ENCODE assay signal across 11 mouse cellular contexts in the genomic region with DNA sequence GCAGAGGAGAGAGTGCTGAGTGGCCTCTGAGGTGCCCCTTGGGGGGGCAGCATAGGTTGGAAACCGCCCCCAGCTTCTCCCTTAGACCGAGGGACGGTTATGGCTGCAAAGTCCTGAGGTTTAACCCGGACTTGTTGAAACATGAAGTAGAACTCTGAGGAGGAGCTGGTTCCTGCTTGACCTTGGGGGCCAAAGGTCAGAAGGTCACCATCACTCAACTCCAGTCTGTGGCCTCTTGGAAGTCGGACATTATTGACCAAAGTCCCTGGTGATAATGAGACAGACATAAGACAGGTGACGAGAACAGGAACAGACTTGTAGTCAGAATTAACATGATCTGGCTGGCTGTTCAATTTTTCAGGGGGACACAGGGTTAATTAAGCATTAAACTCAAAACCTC. TPM values are rescaled to one million over a fixed set of nuclear protein-coding genes. Genes with fewer than 3 reads are reported as not detected.
DNase-seq lines count a peak whose midpoint lies in the region; ATAC-seq and TF ChIP-seq lines count a peak whose summit lies in the region.
"Had no signal": no experiment of that assay in that cellular context is flagged by ENCODE, and none has a peak within 500 bp of the region (broad histone marks: within the 10 kb centered on the region; RNA-seq: fewer than 3 reads in every experiment).

No protein-coding gene starts in this region.

- peaks cover 5% of the 10 kb centered on the region; the same call in 1 of the 2 replicates for H3K79me2 ChIP-seq in CH12.LX (replicated peaks; ENCODE audit: control insufficient read depth, extremely low read depth, insufficient read depth, poor library complexity, severe bottlenecking)

- no peak overlapping the region for H3K4me3 ChIP-seq in forebrain, embryonic 11.5 days (ENCODE audit: low read depth, low read length)
- H3K4me3 ChIP-seq in forebrain, postnatal 0 days (ENCODE audit: low read depth, low read length): no peak overlapping the region
- no peak overlapping the region for H3K4me3 ChIP-seq in CH12.LX (replicated peaks in 1 of 3; ENCODE audit: low read depth in 2 of 3, low read length in 2 of 3, poor library complexity in 1 of 3)
- H3K4me3 ChIP-seq in forebrain, embryonic 12.5 days (replicated peaks): 0 out of 2 replicates have a peak overlapping the region, but pooled peaks have one; percentile 2
- H3K4me3 ChIP-seq in liver, embryonic 13.5 days (replicated peaks): peak overlapping the region; percentile 79

- TF ChIP-seq RAD21 in CH12.LX (IDR thresholded peaks at IDR 0.05; ENCODE audit: low read depth, low read length): no peak

- H3K4me1 ChIP-seq in forebrain, embryonic 11.5 days (replicated peaks; ENCODE audit: control insufficient read depth, insufficient read depth, low read length): peaks cover 18% of the 10 kb centered on the region
- no peaks in the 10 kb centered on the region; the same call in 1 of the 2 replicates for H3K4me1 ChIP-seq in forebrain, postnatal 0 days (ENCODE audit: insufficient read depth)
- peaks cover 7 to 40% of the 10 kb centered on the region in 2 experiments; a peak in 3 of 4 replicates for H3K4me1 ChIP-seq in CH12.LX (ENCODE audit: control insufficient read depth in 1 of 2, insufficient read depth in 2 of 2)
- peaks cover 35% of the 10 kb centered on the region for H3K4me1 ChIP-seq in forebrain, embryonic 12.5 days
- H3K4me1 ChIP-seq in liver, embryonic 13.5 days (replicated peaks): peaks cover 43% of the 10 kb centered on the region

- H3K27ac ChIP-seq in forebrain, embryonic 11.5 days (ENCODE audit: low read depth, low read length): no peak overlapping the region
- no peak overlapping the region for H3K27ac ChIP-seq in forebrain, postnatal 0 days (ENCODE audit: low read depth, low read length)
- no peak overlapping the region for H3K27ac ChIP-seq in CH12.LX (ENCODE audit: insufficient read depth, low read depth)
- no peak overlapping the region for H3K27ac ChIP-seq in forebrain, embryonic 12.5 days
- no peak overlapping the region for H3K27ac ChIP-seq in liver, embryonic 13.5 days

- no peaks in the 10 kb centered on the region for H3K9me3 ChIP-seq in forebrain, embryonic 11.5 days (ENCODE audit: control insufficient read depth, low read length)
- H3K9me3 ChIP-seq in forebrain, postnatal 0 days (ENCODE audit: low read length): no peaks in the 10 kb centered on the region
- no peaks in the 10 kb centered on the region for H3K9me3 ChIP-seq in CH12.LX (replicated peaks; ENCODE audit: low read length)
- no peaks in the 10 kb centered on the region for H3K9me3 ChIP-seq in forebrain, embryonic 12.5 days
- H3K9me3 ChIP-seq in liver, embryonic 13.5 days (replicated peaks): no peaks in the 10 kb centered on the region

- no peak for ATAC-seq in forebrain, embryonic 11.5 days (replicated peaks; ENCODE audit: low FRiP score)
- ATAC-seq in forebrain, postnatal 0 days: no peak
- no peak for ATAC-seq in forebrain, embryonic 12.5 days (ENCODE audit: low FRiP score)
- no peak for ATAC-seq in liver, embryonic 13.5 days (ENCODE audit: low read depth)

- H3K27me3 ChIP-seq in forebrain, embryonic 11.5 days (ENCODE audit: control insufficient read depth, insufficient read depth, low read length): no peaks in the 10 kb centered on the region
- H3K27me3 ChIP-seq in forebrain, postnatal 0 days (ENCODE audit: insufficient read depth, low read length): no peaks in the 10 kb centered on the region
- H3K27me3 ChIP-seq in CH12.LX (replicated peaks): no peaks in the 10 kb centered on the region
- H3K27me3 ChIP-seq in forebrain, embryonic 12.5 days: 0 out of 2 replicates have a peak, but pooled peaks cover 1% of the 10 kb centered on the region
- peaks cover 2% of the 10 kb centered on the region; the same call in 1 of the 2 replicates for H3K27me3 ChIP-seq in liver, embryonic 13.5 days

- no peak for TF ChIP-seq POLR2A in CH12.LX (IDR thresholded peaks at IDR 0.05; ENCODE audit: low read depth, low read length)

- DNase-seq in forebrain, embryonic 11.5 days (ENCODE audit: low spot score): no peak
- no peak for DNase-seq in forebrain, postnatal 0 days
- DNase-seq in CH12.LX (ENCODE audit: extremely low read depth): no peak
- DNase-seq in liver, embryonic 13.5 days: no peak
- no peak for DNase-seq in adrenal gland, postnatal 10 days
- no peak for DNase-seq in right cerebral cortex, postnatal 36 days (ENCODE audit: low spot score in 2 of 2)
- no peak for DNase-seq in spleen, postnatal 36 days (ENCODE audit: low spot score in 2 of 2)
- DNase-seq: adrenal gland, postnatal 25 days; B cell, adult 2 months had no signal

- H3K36me3 ChIP-seq in forebrain, embryonic 11.5 days (ENCODE audit: control insufficient read depth, insufficient read depth, low read length): no peaks in the 10 kb centered on the region
- H3K36me3 ChIP-seq in forebrain, postnatal 0 days (ENCODE audit: insufficient read depth): no peaks in the 10 kb centered on the region
- peaks cover 9 to 40% of the 10 kb centered on the region in 2 experiments for H3K36me3 ChIP-seq in CH12.LX (replicated peaks in 1 of 2; ENCODE audit: control insufficient read depth in 1 of 2, insufficient read depth in 1 of 2, low read length in 1 of 2)
- peaks cover 10% of the 10 kb centered on the region for H3K36me3 ChIP-seq in forebrain, embryonic 12.5 days (replicated peaks)
- peaks cover 27% of the 10 kb centered on the region for H3K36me3 ChIP-seq in liver, embryonic 13.5 days

- dilution Hi-C loops in CH12.LX (cut with MboI; ENCODE audit: extremely low pct_ligation_motif_present, extremely low pct_unique_long_range_greater_than_20kb, low sequenced_read_pairs): no loop called here

- whole genome bisulfite sequencing in forebrain, embryonic 11.5 days: 69% methylated on average over 6 of the region's 6 CpGs
- WGBS in forebrain, postnatal 0 days: 75% methylated on average over 6 of the region's 6 CpGs
- WGBS in forebrain, embryonic 12.5 days: 72% methylated on average over 6 of the region's 6 CpGs
- 77% methylated on average over 6 of the region's 6 CpGs for WGBS in liver, embryonic 13.5 days (ENCODE audit: insufficient replicate concordance)

- no peak for TF ChIP-seq CTCF in forebrain, postnatal 0 days (IDR thresholded peaks at IDR 0.05; ENCODE audit: low read depth)
- no peak for TF ChIP-seq CTCF in CH12.LX (conservative IDR thresholded peaks at IDR 0.05 in 1 of 2, IDR thresholded peaks at IDR 0.05 in 1 of 2; ENCODE audit: low read depth in 2 of 2, low read length in 2 of 2)

- no peak for TF ChIP-seq EP300 in CH12.LX (IDR thresholded peaks at IDR 0.05; ENCODE audit: low read length)

- in situ Hi-C loops in CH12.LX (cut with MboI; ENCODE audit: low pct_ligation_motif_present, low pct_unique_long_range_greater_than_20kb, low sequenced_read_pairs): loop anchor here (5.0 kb wide), 1 partner anchor 38 kb away; a partner anchor contains a TSS

- H3K9ac ChIP-seq in forebrain, embryonic 11.5 days (ENCODE audit: low read length): peak overlapping the region; percentile 61
- no peak overlapping the region for H3K9ac ChIP-seq in forebrain, postnatal 0 days
- H3K9ac ChIP-seq in CH12.LX (ENCODE audit: insufficient read depth, low read depth): peak overlapping the region; percentile 71; the same call in 1 of the 2 replicates
- H3K9ac ChIP-seq in forebrain, embryonic 12.5 days: peak overlapping the region; percentile 9; the same call in 1 of the 2 replicates
- H3K9ac ChIP-seq in liver, embryonic 13.5 days: peak overlapping the region; percentile 85

- H3K4me2 ChIP-seq in forebrain, embryonic 11.5 days (ENCODE audit: low read depth, low read length, severe bottlenecking): peak overlapping the region; percentile 62; the same call in 1 of the 2 replicates
- no peak overlapping the region for H3K4me2 ChIP-seq in forebrain, postnatal 0 days (ENCODE audit: low read depth)
- H3K4me2 ChIP-seq in CH12.LX (ENCODE audit: insufficient read depth, low read depth, poor library complexity, severe bottlenecking): peak overlapping the region; percentile 77
- H3K4me2 ChIP-seq in forebrain, embryonic 12.5 days: peak overlapping the region; percentile 77
- peak overlapping the region; percentile 89 for H3K4me2 ChIP-seq in liver, embryonic 13.5 days

RNA-seq across cellular contexts. Expression of a gene that starts 1.9 kb away (rescaled TPM):
- 58.4 and 59.4 TPM in 2 replicates for polyA plus RNA-seq in forebrain, embryonic 11.5 days (2014; fragmentation: Nextera tagmentation; extraction: Ambion mirVana)
- 10.7 and 20.8 TPM in 2 replicates for total RNA-seq in forebrain, postnatal 0 days (2014; rRNA removed)
- polyA plus RNA-seq in forebrain, postnatal 0 days (2015; fragmentation: Nextera tagmentation; extraction: Ambion mirVana): 10.8 and 11.8 TPM in 2 replicates
- total RNA-seq in CH12.LX (2012; rRNA removed) (37.7 and 46.0 TPM in 2 replicates), CH12.LX (2014; rRNA removed) (35.3 and 38.4 TPM in 2 replicates)
- polyA plus RNA-seq in CH12.LX (2012; ENCODE audit: insufficient read length, low read depth): 25.3 and 29.7 TPM in 2 replicates
- polyA plus RNA-seq in forebrain, embryonic 12.5 days (2016; fragmentation: Nextera tagmentation; extraction: Ambion mirVana): 53.4 and 59.0 TPM in 2 replicates
- 44.3 and 50.4 TPM in 2 replicates for polyA plus RNA-seq in liver, embryonic 13.5 days (2015; fragmentation: Nextera tagmentation; extraction: Ambion mirVana)
- 10 to 100 TPM; 20.3 to 25.1 TPM for total RNA-seq in adrenal gland, postnatal 10 days (2021)

RNA-seq across cellular contexts. Expression of a gene that starts 2.1 kb away (rescaled TPM):
- 17.7 and 18.2 TPM in 2 replicates for polyA plus RNA-seq in forebrain, embryonic 11.5 days (2014; fragmentation: Nextera tagmentation; extraction: Ambion mirVana)
- total RNA-seq in forebrain, postnatal 0 days (2014; rRNA removed): 5.6 and 9.6 TPM in 2 replicates
- 2.5 and 3.2 TPM in 2 replicates for polyA plus RNA-seq in forebrain, postnatal 0 days (2015; fragmentation: Nextera tagmentation; extraction: Ambion mirVana)
- total RNA-seq in CH12.LX (2012; rRNA removed): 11.5 and 13.0 TPM in 2 replicates
- 5.2 and 8.0 TPM in 2 replicates for total RNA-seq in CH12.LX (2014; rRNA removed)
- 11.3 and 12.7 TPM in 2 replicates for polyA plus RNA-seq in CH12.LX (2012; ENCODE audit: insufficient read length, low read depth)
- 19.0 and 19.1 TPM in 2 replicates for polyA plus RNA-seq in forebrain, embryonic 12.5 days (2016; fragmentation: Nextera tagmentation; extraction: Ambion mirVana)
- 7.5 and 8.8 TPM in 2 replicates for polyA plus RNA-seq in liver, embryonic 13.5 days (2015; fragmentation: Nextera tagmentation; extraction: Ambion mirVana)
- 10 to 100 TPM in 1 of 2 experiments, 1 to 10 TPM in 1; 9.9 to 15.8 TPM for total RNA-seq in adrenal gland, postnatal 10 days (2021)

RNA-seq across cellular contexts. Expression of a gene that starts 8.9 kb away (rescaled TPM):
- not detected in 2 replicates for polyA plus RNA-seq in forebrain, embryonic 11.5 days (2014; fragmentation: Nextera tagmentation; extraction: Ambion mirVana)
- not detected in 2 replicates for total RNA-seq in forebrain, postnatal 0 days (2014; rRNA removed)
- polyA plus RNA-seq in forebrain, postnatal 0 days (2015; fragmentation: Nextera tagmentation; extraction: Ambion mirVana): not detected in 2 replicates
- 0.13 and 0.17 TPM in 2 replicates for total RNA-seq in CH12.LX (2012; rRNA removed)
- total RNA-seq in CH12.LX (2014; rRNA removed): not detected in 2 replicates
- 0.38 TPM in 1 of 2 replicates, not detected in the other for polyA plus RNA-seq in CH12.LX (2012; ENCODE audit: insufficient read length, low read depth)
- 0.14 TPM in 1 of 2 replicates, not detected in the other for polyA plus RNA-seq in forebrain, embryonic 12.5 days (2016; fragmentation: Nextera tagmentation; extraction: Ambion mirVana)
- polyA plus RNA-seq in liver, embryonic 13.5 days (2015; fragmentation: Nextera tagmentation; extraction: Ambion mirVana): not detected in 2 replicates
- under 1 TPM; 0.18 to 0.64 TPM for total RNA-seq in adrenal gland, postnatal 10 days (2021)

RNA-seq across cellular contexts. Expression of a gene that starts 18.2 kb away (rescaled TPM):
- polyA plus RNA-seq in forebrain, embryonic 11.5 days (2014; fragmentation: Nextera tagmentation; extraction: Ambion mirVana): 1.3 and 1.4 TPM in 2 replicates
- total RNA-seq in forebrain, postnatal 0 days (2014; rRNA removed): 0.54 and 0.76 TPM in 2 replicates
- polyA plus RNA-seq in forebrain, postnatal 0 days (2015; fragmentation: Nextera tagmentation; extraction: Ambion mirVana): 0.29 and 0.31 TPM in 2 replicates
- total RNA-seq in CH12.LX (2012; rRNA removed): not detected in 2 replicates
- not detected in 2 replicates for total RNA-seq in CH12.LX (2014; rRNA removed)
- 0.27 and 0.59 TPM in 2 replicates for polyA plus RNA-seq in CH12.LX (2012; ENCODE audit: insufficient read length, low read depth)
- polyA plus RNA-seq in forebrain, embryonic 12.5 days (2016; fragmentation: Nextera tagmentation; extraction: Ambion mirVana): 1.1 and 1.5 TPM in 2 replicates
- 0.12 and 0.27 TPM in 2 replicates for polyA plus RNA-seq in liver, embryonic 13.5 days (2015; fragmentation: Nextera tagmentation; extraction: Ambion mirVana)
- total RNA-seq in adrenal gland, postnatal 10 days (2021): not detected
- total RNA-seq: adrenal gland, postnatal 25 days; megakaryocyte, adult 5-6 weeks had no signal

RNA-seq across cellular contexts. Expression of a gene that starts 37.2 kb away (rescaled TPM):
- polyA plus RNA-seq in forebrain, embryonic 11.5 days (2014; fragmentation: Nextera tagmentation; extraction: Ambion mirVana): not detected in 2 replicates
- 0.43 TPM in 1 of 2 replicates, not detected in the other for total RNA-seq in forebrain, postnatal 0 days (2014; rRNA removed)
- 0.18 and 0.20 TPM in 2 replicates for polyA plus RNA-seq in forebrain, postnatal 0 days (2015; fragmentation: Nextera tagmentation; extraction: Ambion mirVana)
- total RNA-seq in CH12.LX (2012; rRNA removed) (0.46 and 0.76 TPM in 2 replicates), CH12.LX (2014; rRNA removed) (0.08 and 0.17 TPM in 2 replicates)
- polyA plus RNA-seq in CH12.LX (2012; ENCODE audit: insufficient read length, low read depth): 1.3 and 1.4 TPM in 2 replicates
- not detected in 2 replicates for polyA plus RNA-seq in forebrain, embryonic 12.5 days (2016; fragmentation: Nextera tagmentation; extraction: Ambion mirVana)
- not detected in 2 replicates for polyA plus RNA-seq in liver, embryonic 13.5 days (2015; fragmentation: Nextera tagmentation; extraction: Ambion mirVana)
- total RNA-seq in adrenal gland, postnatal 10 days (2021): under 1 TPM; 0.24 to 0.30 TPM
- total RNA-seq: megakaryocyte, adult 5-6 weeks had no signal

Comparison
In these comparisons a context has a peak if more than half of its experiments do, and no peak if none do; other contexts are left out.
1. H3K4me3 ChIP-seq: peak in forebrain, embryonic 12.5 days (single experiment) and liver, embryonic 13.5 days (single experiment); none in forebrain, embryonic 11.5 days (single experiment), forebrain, postnatal 0 days (single experiment) and CH12.LX (0 of 3).